Mouse (Mus musculus) neutrophil, adult 5-6 weeks (primary cell): ENCODE measurements around the gene F5. TPM values are rescaled to one million over a fixed set of nuclear protein-coding genes. Genes with fewer than 3 reads are reported as not detected.

Experiments used
- ATAC-seq: fragments of 151-379, 151-347 bp; 2 replicates; pipeline ENCODE4 v1.8.0; 2017; ENCODE audit warnings: mild to moderate bottlenecking, moderate TSS enrichment; ENCODE audit not compliant: insufficient number of reproducible peaks, poor library complexity, low FRiP score, severe bottlenecking; ENCODE audit errors: extremely low read depth
- total RNA-seq: library from RNA; stranded (forward); fragments of 200-1000 nt; gene quantifications from 2 replicates; pipeline ENCODE4 v1.2.3, GENCODE M21; 2017

F5 gene
- 23.7 and 25.5 TPM in 2 replicates for total RNA-seq

DNA sequence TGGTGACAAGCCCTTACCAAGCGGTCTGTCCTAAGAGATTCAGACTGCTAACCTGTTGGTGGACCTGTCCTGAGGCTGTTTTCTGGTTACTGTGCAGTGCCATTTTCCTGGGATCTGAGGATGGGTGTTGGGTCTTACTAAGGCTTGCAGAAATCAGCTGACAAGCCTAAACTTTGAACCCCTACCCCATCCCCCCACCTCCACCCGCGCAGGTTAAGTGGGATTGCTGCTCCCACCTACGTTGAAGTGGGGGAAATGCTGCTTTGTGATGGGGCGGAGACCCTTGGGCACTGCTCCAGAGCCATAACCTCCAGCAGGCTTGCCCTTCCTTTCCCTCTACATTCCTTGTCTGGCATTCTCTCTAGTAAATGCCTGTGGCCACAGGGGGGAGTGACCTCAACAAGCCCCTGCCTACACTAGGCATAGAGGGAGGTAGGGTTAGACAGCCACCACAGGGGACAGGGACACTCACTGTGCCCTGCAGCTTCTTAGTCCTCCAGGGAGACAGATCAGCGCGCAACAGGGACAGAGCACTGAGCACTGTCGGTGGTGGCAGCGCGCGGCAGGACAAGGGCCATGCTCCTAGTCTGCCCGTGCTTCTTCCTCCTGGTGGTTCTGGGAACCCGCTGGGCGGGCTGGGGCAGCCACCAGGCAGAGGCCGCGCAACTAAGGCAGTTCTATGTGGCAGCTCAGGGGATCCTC is at the start of gene F5:
Gene F5 (plus strand): TSS at position 452 of the 702 bp plus-strand sequence.
- ATAC-seq = peak; percentile 24; the same call in 1 of the 2 replicates

DNA sequence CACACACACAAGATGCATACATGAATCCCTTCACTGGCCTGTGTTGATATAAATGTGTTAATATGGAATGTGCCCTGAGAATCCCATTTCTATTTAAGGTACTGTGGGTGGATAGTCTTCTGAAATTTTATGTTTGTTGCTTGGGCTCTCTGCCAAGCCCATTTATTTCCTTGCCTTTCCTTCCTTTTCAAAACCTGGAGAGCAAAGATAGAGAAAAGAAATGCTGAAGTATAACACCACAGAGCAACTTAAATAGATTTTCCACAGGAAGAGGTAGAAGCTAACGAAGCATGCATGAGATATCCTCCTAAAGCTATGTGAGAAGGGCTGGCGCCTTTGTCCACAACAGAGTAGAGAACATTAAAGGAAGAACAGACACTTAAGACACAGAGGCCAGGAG is 41.9 kb upstream of the F5 start:
- no peak for ATAC-seq

- ATAC-seq = no peak
Observed at GRCm38 (mm10) chr1:164110591-164111329, 40.9 kb upstream of the F5 start.

- ATAC-seq = no peak
Observed at GRCm38 (mm10) chr1:164114280-164114679, 37.4 kb upstream of the F5 start.

DNA sequence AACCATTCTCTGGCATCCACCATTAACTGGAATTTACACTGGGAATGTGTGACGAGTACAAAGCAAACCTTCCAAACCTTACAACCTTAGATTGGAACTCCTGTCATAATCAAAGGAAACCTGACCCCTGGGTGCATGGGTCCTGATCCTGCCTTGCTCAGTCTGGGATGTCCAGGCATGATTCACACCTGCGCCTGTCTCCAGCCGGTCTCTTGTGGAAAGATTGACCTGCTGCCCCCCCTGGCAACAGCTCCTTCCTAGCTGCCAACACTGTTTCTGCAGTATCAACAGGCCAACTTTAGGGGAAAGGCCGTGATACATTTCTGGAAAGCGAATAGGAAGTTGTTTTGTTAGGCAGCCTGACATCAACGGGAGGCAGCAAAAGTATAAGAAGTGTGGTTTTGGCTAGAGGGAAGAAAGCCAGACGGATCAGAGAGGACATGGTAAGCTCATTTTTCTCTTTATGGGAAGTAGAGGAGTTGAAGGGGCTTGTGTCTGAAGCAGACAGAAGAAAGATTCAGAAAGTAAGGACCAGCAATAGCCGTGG is 36.6 kb upstream of the F5 start, which contains the start of gene Selp:
Gene Selp (plus strand): TSS at position 318 of the 547 bp plus-strand sequence.
- no peak for ATAC-seq

DNA sequence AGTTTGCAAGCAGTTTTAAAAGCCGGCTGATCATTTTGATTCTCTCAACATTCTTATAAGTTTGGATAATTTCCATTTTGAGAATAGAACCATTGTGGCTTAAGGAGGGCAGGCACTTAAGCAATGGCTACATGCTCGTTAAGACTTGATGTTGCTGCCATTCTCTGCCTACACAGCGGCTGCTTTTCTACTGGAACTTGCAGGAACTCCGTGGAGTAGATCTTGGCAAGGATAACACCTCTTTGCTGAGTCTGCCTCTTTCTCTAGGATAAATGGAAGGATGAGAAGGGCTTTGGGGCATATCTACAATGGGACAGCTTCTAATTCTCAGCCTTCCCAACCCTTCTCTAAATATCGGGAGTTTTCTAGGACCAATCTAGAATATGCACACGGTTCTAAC is 36.0 kb upstream of the F5 start:
- no peak for ATAC-seq

GRCm38 (mm10) chr1:164117869-164118268 is 33.8 kb upstream of the F5 start:
- ATAC-seq = no peak

DNA sequence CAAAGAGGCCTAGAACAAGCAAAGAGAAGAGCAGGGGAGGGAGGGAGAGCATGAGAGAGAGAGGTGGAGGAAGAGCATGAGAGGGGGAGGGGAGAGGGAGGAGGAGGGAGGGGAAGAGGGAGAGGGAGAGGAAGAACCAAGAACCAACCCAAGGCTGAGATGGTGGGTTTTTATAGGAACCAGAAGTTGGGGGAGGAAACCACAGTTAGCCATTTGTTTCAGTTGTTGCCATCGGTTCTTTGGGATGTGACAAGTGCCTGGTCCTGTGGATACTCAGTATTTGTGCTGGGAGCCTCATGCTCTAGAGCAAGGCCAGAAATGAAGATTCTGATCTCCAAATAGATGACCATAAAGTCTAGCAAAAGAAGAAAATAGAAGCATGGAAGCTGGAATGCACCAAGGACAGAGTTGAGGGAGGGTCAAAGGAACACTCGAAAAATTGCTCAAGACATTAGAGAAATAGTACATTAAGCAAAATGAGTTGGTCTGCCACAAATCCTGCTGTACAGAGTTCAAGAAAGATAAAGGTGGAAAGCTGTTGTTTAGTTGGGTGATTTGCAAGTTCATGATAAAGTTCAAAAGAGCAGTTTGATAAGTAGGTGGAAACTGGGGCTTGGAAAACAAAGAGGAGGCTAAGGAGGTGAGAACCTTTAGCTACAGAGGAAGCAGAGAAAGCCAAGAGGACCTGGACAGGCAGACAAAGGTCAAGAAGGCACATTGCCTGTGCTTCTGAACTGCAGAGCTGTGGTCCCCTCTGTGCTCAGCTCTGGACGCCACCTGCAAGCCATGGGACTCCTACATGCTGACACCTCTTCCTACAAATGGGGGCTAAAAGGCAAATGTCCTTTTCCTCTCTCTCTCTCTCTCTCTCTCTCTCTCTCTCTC is 31.5 kb upstream of the F5 start:
- no peak for ATAC-seq

DNA sequence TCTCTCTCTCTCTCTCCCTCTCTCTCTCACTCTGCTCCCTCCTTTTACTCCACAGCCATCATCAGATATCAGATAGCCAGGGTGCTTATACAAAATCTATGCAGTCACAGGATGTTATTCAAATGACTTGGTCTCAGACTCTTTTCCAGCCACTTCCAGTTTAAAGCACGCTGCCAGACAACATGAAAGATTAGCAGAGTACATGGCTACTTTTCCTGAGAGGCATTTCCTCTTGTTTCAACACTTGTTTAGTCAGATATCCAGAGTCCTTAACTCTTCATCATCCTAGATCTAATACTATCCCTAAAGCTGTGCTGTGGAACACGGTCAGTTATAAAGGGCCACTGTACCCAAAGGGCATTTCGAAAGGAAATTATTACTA is 30.9 kb upstream of the F5 start:
- ATAC-seq = no peak

GRCm38 (mm10) chr1:164123836-164124235 is 27.8 kb upstream of the F5 start:
- no peak for ATAC-seq

DNA sequence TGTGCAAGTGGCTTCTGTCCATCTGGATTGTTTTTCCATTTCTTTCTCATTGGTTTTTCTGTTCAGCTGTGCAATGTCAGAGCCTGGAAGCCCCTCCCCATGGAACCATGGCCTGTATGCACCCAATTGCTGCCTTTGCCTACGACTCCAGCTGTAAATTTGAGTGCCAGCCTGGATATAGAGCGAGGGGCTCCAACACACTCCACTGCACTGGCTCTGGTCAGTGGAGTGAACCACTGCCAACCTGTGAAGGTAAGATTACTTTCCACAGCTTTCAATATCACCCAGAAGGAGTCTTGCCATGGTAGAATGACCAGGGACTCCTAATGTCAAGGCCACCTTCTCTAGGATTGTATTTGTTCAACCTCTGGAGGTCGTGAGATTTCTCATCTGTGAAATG is 21.6 kb upstream of the F5 start:
- no peak for ATAC-seq

- no peak for ATAC-seq
Observed at GRCm38 (mm10) chr1:164132609-164133008, 19.0 kb upstream of the F5 start.

DNA sequence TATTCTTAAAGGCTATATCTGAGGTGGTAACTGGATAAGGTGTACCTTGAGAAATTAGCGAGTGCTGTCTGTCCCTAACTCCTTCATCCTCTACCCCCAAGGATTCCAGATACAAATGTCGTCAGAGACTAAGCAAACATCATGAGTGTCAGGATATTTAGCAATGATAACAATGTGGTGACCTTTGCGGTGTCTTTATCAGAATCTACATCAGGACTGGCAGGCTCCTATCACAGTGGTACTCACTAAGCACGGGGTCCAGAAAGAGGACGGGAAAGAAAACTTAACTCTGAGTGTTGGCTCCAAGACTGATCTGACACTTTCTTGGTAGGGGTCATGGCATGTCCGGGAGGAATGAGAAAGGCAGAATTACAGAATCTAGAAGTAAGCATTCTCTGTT is 17.5 kb upstream of the F5 start:
- ATAC-seq = no peak

DNA sequence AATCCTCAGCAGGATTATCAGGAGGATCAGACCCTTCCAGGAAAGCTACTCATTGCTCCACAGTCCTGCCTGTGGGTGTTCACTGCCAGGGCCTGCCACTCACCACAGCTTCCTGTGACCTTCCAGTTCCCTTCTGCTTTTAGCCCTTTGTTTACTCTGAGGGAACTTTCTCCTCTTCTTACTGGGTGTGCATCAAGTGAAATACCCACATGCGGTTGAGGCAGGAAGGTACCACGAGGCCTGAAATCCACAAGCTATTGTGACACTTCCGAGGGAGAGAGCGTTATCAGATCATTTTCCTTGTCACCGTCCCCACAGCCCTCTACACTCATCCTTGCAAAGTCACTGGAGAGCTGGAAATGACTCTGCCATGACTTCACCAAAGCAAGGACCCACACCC is 16.3 kb upstream of the F5 start:
- ATAC-seq = peak; percentile 66

- ATAC-seq = peak; percentile 84
Observed at GRCm38 (mm10) chr1:164135960-164136359, 15.7 kb upstream of the F5 start.

GRCm38 (mm10) chr1:164136636-164137035 is 15.0 kb upstream of the F5 start:
- ATAC-seq = no peak

DNA sequence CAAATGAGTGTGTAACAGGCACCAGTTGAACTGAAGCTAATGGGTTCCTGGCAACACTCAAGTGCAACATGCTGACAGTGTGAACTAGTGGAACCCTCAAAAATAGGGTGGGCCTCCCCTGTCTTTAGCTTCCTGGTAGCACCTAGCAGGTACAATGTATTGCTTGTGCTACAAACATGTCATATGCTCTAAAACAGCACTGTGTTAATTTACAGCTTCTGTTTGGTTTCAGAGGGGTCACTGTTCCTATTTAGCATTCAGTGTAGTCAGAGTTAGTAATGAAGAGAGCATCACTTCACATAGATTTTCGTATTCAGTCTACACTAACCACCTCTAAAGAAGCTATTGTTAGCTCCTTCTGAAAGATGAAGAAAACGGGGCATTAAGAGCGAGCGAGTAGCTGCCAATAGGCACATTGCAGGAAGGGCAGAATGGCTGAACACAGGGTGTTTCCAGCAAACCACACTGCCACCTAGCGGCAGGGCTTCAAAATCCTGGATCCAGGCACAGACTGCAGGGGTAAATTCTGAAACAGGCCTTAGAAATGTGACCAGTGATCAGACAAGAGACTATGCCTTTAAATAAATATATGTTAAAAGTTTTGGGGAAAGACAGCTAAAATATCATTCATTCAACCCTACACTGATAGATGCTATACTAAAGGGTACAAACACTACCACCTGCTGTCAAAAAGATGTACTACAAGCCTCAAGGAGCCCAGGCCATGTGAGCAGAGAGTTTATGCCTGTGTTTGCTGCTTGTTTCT is 13.1 kb upstream of the F5 start:
- ATAC-seq = peak; percentile 61

- ATAC-seq = no peak
Observed at GRCm38 (mm10) chr1:164139464-164139863, 12.2 kb upstream of the F5 start.

DNA sequence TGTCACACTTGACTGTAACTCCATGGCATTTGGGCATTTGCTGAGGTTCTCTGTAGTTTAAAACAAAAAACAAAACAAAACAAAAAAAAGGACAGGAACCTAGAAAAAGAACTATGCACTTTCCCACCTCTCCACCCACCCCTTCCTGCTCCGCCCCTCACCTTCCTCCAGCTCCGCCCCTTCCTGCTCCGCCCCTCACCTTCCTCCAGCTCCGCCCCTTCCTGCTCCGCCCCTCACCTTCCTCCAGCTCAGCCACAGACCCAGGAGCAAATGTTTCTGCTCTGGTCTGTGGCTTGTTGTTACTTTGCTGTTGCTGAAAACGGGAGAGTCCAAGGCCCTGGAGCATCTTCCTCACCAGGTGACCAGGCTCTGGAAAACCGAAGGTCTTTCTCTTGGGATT is 2.6 kb upstream of the F5 start:
- peak; percentile 72 for ATAC-seq
